Mouse (Mus musculus): ENCODE measurements around the gene Hip1.

GRCm38 (mm10) chr5:135527986-135528385 lies 16.9 kb downstream of the Hip1 start:
- TF ChIP-seq CTCF (IDR thresholded peaks at IDR 0.05; ENCODE audit: control insufficient read depth, insufficient read depth, low read length) (no peak), POLR2A (IDR thresholded peaks at IDR 0.05; ENCODE audit: borderline replicate concordance, control insufficient read depth, low read depth, low read length) (no peak)
